31 mouse cellular contexts compared by ENCODE assay signal in genomic region chr6:138639351-138639750, GRCm38 (mm10). TPM values are rescaled to one million over a fixed set of nuclear protein-coding genes. Genes with fewer than 3 reads are reported as not detected.
DNase-seq lines count a peak whose midpoint lies in the region; ATAC-seq and TF ChIP-seq lines count a peak whose summit lies in the region.
"Had no signal": no experiment of that assay in that cellular context is flagged by ENCODE, and none has a peak within 500 bp of the region (broad histone marks: within the 10 kb centered on the region; RNA-seq: fewer than 3 reads in every experiment).

No protein-coding gene starts in this region.

- no peak overlapping the region for H3K4me3 ChIP-seq in layer of hippocampus, adult 2 months
- no peak overlapping the region for H3K4me3 ChIP-seq in heart, embryonic 11.5 days (ENCODE audit: low read depth, low read length)
- H3K4me3 ChIP-seq: embryonic facial prominence, embryonic 15.5 days; erythroblast, embryonic 14.5 days; forebrain, embryonic 10.5 days; gastrocnemius, adult 2 months; heart, embryonic 13.5 days had no signal

- no peak overlapping the region for H3K4me2 ChIP-seq in heart, embryonic 11.5 days
- H3K4me2 ChIP-seq: embryonic facial prominence, embryonic 15.5 days; heart, embryonic 13.5 days had no signal

- no peak for DNase-seq in frontal cortex, postnatal 14 days (ENCODE audit: low spot score in 2 of 2)
- peak; percentile 17 to 24 for DNase-seq in layer of hippocampus, adult 2 months (ENCODE audit: low spot score in 2 of 2)
- DNase-seq in layer of hippocampus, postnatal 25 days (ENCODE audit: extremely low spot score in 1 of 2, low spot score in 1 of 2), result no peak
- peak; percentile 58 for DNase-seq in right cerebral cortex, adult 18-20 months
- no peak for DNase-seq in right cerebral cortex, postnatal 14 days
- DNase-seq: adrenal gland, adult 8-10 months; adrenal gland, postnatal 36 days; B cell, adult 2 months; cerebellum, adult 11 months; cerebellum, adult 8-10 months; cerebellum, postnatal 14 days; embryo, embryonic 11 days; gastrocnemius, adult 2 months; gastrocnemius, postnatal 25 days; heart, postnatal 36 days had no signal

- no peaks in the 10 kb centered on the region for H3K9me3 ChIP-seq in heart, embryonic 11.5 days (replicated peaks; ENCODE audit: control insufficient read depth, low read length)
- H3K9me3 ChIP-seq: embryonic facial prominence, embryonic 15.5 days; heart, embryonic 13.5 days had no signal

- H3K4me1 ChIP-seq in heart, embryonic 11.5 days (ENCODE audit: control insufficient read depth, insufficient read depth, low read length), result no peaks in the 10 kb centered on the region
- H3K4me1 ChIP-seq: embryonic facial prominence, embryonic 15.5 days; forebrain, embryonic 10.5 days; heart, embryonic 13.5 days had no signal

- ATAC-seq in frontal cortex, adult (ENCODE audit: low TSS enrichment), result peak; percentile 97
- no peak for ATAC-seq in heart, embryonic 11.5 days (replicated peaks; ENCODE audit: insufficient number of reproducible peaks, low FRiP score, low TSS enrichment)
- ATAC-seq: CD4-positive, CD25-positive, alpha-beta regulatory T cell, adult 4 months; forebrain, embryonic 14.5 days; hindbrain, embryonic 16.5 days had no signal

- no peaks in the 10 kb centered on the region for H3K36me3 ChIP-seq in heart, embryonic 11.5 days (ENCODE audit: control insufficient read depth, insufficient read depth, low read length)
- H3K36me3 ChIP-seq: embryonic facial prominence, embryonic 15.5 days; forebrain, embryonic 10.5 days; G1E; heart, embryonic 13.5 days had no signal

- H3K27me3 ChIP-seq in heart, embryonic 11.5 days (ENCODE audit: control insufficient read depth, insufficient read depth, low read length), result no peaks in the 10 kb centered on the region
- H3K27me3 ChIP-seq: embryonic facial prominence, embryonic 15.5 days; heart, embryonic 13.5 days had no signal

- WGBS in heart, embryonic 11.5 days (ENCODE audit: insufficient replicate concordance), result 52% methylated on average over 4 of the region's 4 CpGs

- H3K27ac ChIP-seq in layer of hippocampus, adult 2 months, result 0 out of 2 replicates have a peak overlapping the region, but pooled peaks have one; percentile 32
- H3K27ac ChIP-seq in heart, embryonic 11.5 days (ENCODE audit: low read depth, low read length), result no peak overlapping the region
- H3K27ac ChIP-seq: embryonic facial prominence, embryonic 15.5 days; forebrain, embryonic 10.5 days; gastrocnemius, adult 2 months; heart, embryonic 13.5 days had no signal

- TF ChIP-seq CTCF in layer of hippocampus, adult 2 months (conservative IDR thresholded peaks at IDR 0.05), result no peak

- no peak overlapping the region for H3K9ac ChIP-seq in heart, embryonic 11.5 days (ENCODE audit: low read depth, low read length)
- H3K9ac ChIP-seq: embryonic facial prominence, embryonic 15.5 days; heart, embryonic 13.5 days had no signal

RNA-seq across cellular contexts. Expression of gene Igbp1b, which starts 19.0 kb away (rescaled TPM):
- total RNA-seq in layer of hippocampus, adult 2 months (2021), result 1 to 10 TPM; 1.3 TPM
- total RNA-seq in layer of hippocampus, postnatal 25 days (2021), result 1 to 10 TPM in 1 of 2 experiments, under 1 TPM in 1; 0.96 to 1.3 TPM
- not detected in 2 replicates for polyA plus RNA-seq in heart, embryonic 11.5 days (2014; fragmentation: Nextera tagmentation; extraction: Ambion mirVana)
- total RNA-seq: adrenal gland, adult 8-10 months; adrenal gland, postnatal 36 days; common myeloid progenitor, adult 5-6 weeks; G1E; gastrocnemius, adult 2 months; gastrocnemius, postnatal 25 days; granulocyte monocyte progenitor cell, adult 5-6 weeks; heart, adult 8-10 months; heart, postnatal 36 days had no signal
- polyA plus RNA-seq: CD4-positive, CD25-positive, alpha-beta regulatory T cell, adult 4 months; embryonic facial prominence, embryonic 11.5 days; embryonic facial prominence, embryonic 15.5 days; erythroblast, embryonic 14.5 days; forebrain, embryonic 10.5 days; G1E; heart, embryonic 13.5 days; heart, postnatal 0 days; hindbrain, embryonic 11.5 days had no signal

RNA-seq across cellular contexts. Expression of gene Lmo3, which starts 57.6 kb away (rescaled TPM):
- 100 to 1,000 TPM; 200 to 201 TPM for total RNA-seq in layer of hippocampus, adult 2 months (2021)
- 100 to 1,000 TPM; 184 to 195 TPM for total RNA-seq in layer of hippocampus, postnatal 25 days (2021)
- polyA plus RNA-seq in heart, embryonic 11.5 days (2014; fragmentation: Nextera tagmentation; extraction: Ambion mirVana), result 1.0 and 1.8 TPM in 2 replicates
- total RNA-seq: common myeloid progenitor, adult 5-6 weeks; gastrocnemius, adult 2 months; gastrocnemius, postnatal 25 days; granulocyte monocyte progenitor cell, adult 5-6 weeks; heart, postnatal 36 days had no signal
- polyA plus RNA-seq: CD4-positive, CD25-positive, alpha-beta regulatory T cell, adult 4 months; erythroblast, embryonic 14.5 days; G1E had no signal

Comparison
In these comparisons a context has a peak if more than half of its experiments do, and no peak if none do; other contexts are left out.
1. DNase-seq: peak in layer of hippocampus, adult 2 months (2 of 2) and right cerebral cortex, adult 18-20 months (single experiment); none in frontal cortex, postnatal 14 days (0 of 2), layer of hippocampus, postnatal 25 days (0 of 2) and right cerebral cortex, postnatal 14 days (single experiment).